Mouse (Mus musculus) stomach, embryonic 14.5 days (tissue): ENCODE measurements at regions not wholly inside any gene's neighbourhood (a gene's known extent, or its start where the extent isn't known, plus 50 kb on each side); places are given as distances from the start of the nearest gene placed in this dataset.

Experiments
- ATAC-seq: fragments of 200-750 bp; cut with Nextera tagmentation; 2 replicates; pipeline ENCODE4 v1.8.0; 2017; ENCODE audit warnings: low read depth, moderate TSS enrichment; ENCODE audit not compliant: insufficient number of reproducible peaks, insufficient read depth, low FRiP score
- H3K27ac ChIP-seq: fragments of 300-500 bp; sonication (generic); 2 replicates; pipeline ENCODE4 v1.5.1; 2014; ENCODE audit warnings: mild to moderate bottlenecking, low read length, moderate library complexity, mixed read lengths
- H3K27me3 ChIP-seq: fragments of 300-500 bp; sonication (generic); 2 replicates; pipeline ENCODE4 v1.6.1; 2014; ENCODE audit warnings: low read length, control low read depth, mixed read lengths; ENCODE audit not compliant: control insufficient read depth, insufficient read depth
- H3K36me3 ChIP-seq: fragments of 300-500 bp; sonication (generic); 2 replicates; pipeline ENCODE4 v1.6.1; 2014; ENCODE audit warnings: mild to moderate bottlenecking, control low read depth, low read length, moderate library complexity, mixed read lengths; ENCODE audit not compliant: control insufficient read depth, insufficient read depth
- H3K4me1 ChIP-seq: fragments of 300-500 bp; sonication (generic); 2 replicates; pipeline ENCODE4 v1.6.1; 2014; ENCODE audit warnings: low read length, control low read depth, mixed read lengths; ENCODE audit not compliant: control insufficient read depth, insufficient read depth
- H3K4me2 ChIP-seq: fragments of 300-500 bp; sonication (generic); replicated peaks from 2 replicates; pipeline ENCODE4 v1.6.1; 2014; ENCODE audit warnings: low read depth, low read length, control low read depth
- H3K4me3 ChIP-seq: fragments of 300-500 bp; sonication (generic); 2 replicates; pipeline ENCODE4 v1.5.1; 2014; ENCODE audit warnings: low read depth, low read length, control low read depth
- H3K9ac ChIP-seq: fragments of 300-500 bp; sonication (generic); replicated peaks from 2 replicates; pipeline ENCODE4 v1.6.1; 2014; ENCODE audit warnings: low read depth, mild to moderate bottlenecking, control low read depth, low read length, moderate library complexity, mixed read lengths
- H3K9me3 ChIP-seq: fragments of 300-500 bp; sonication (generic); 2 replicates; pipeline ENCODE4 v1.6.1; 2016; ENCODE audit warnings: low read depth, low read length, control low read depth; ENCODE audit not compliant: control insufficient read depth
- WGBS: fragments of 180-500 bp; shearing (Covaris S2); extraction: QIAGEN DNeasy Blood & Tissue Kit; methylation state at CpG from one replicate; pipeline ENCODE4 v1.1.7; 2014; 5-methylcytosine and 5-hydroxymethylcytosine counted together

GRCm38 (mm10) chr7:70823020-70823419, 456.5 kb upstream of the Nr2f2 start:
- ATAC-seq, result no peak
- Histone ChIP-seq H3K36me3 (no peaks in the 10 kb centered on the region), H3K4me1 (0 out of 2 replicates have a peak, but pooled peaks cover 5% of the 10 kb centered on the region), H3K27me3 (no peaks in the 10 kb centered on the region), H3K27ac (peak overlapping the region; percentile 61; the same call in 1 of the 2 replicates), H3K9ac (no peak overlapping the region), H3K4me2 (peak overlapping the region; percentile 20), H3K9me3 (no peaks in the 10 kb centered on the region), H3K4me3 (no peak overlapping the region)
- 26% methylated on average over 11 of the region's 11 CpGs for WGBS

GRCm38 (mm10) chr7:70822310-70822821, 455.8 kb upstream of the Nr2f2 start:
- Histone ChIP-seq H3K27me3 (no peaks in the 10 kb centered on the region), H3K4me2 (peak overlapping the region; percentile 20; the same call in 1 of the 2 replicates), H3K9me3 (no peaks in the 10 kb centered on the region), H3K36me3 (no peaks in the 10 kb centered on the region), H3K9ac (no peak overlapping the region), H3K4me1 (0 out of 2 replicates have a peak, but pooled peaks cover 5% of the 10 kb centered on the region), H3K27ac (peak overlapping the region; percentile 61; the same call in 1 of the 2 replicates), H3K4me3 (no peak overlapping the region)
- 41% methylated on average over 9 of the region's 9 CpGs for WGBS
- ATAC-seq, result no peak

- no peak for ATAC-seq
- H3K4me2 ChIP-seq, result no peak overlapping the region
- 0 out of 2 replicates have a peak, but pooled peaks cover 5% of the 10 kb centered on the region for H3K4me1 ChIP-seq
- H3K9ac ChIP-seq, result no peak overlapping the region
- no peak overlapping the region for H3K4me3 ChIP-seq
- H3K36me3 ChIP-seq, result no peaks in the 10 kb centered on the region
- peak overlapping the region; percentile 61; the same call in 1 of the 2 replicates for H3K27ac ChIP-seq
- no peaks in the 10 kb centered on the region for H3K27me3 ChIP-seq
- no peaks in the 10 kb centered on the region for H3K9me3 ChIP-seq
- 78% methylated on average over 4 of the region's 4 CpGs for whole genome bisulfite sequencing
Measured at GRCm38 (mm10) chr7:70821861-70822260, 455.3 kb upstream of the Nr2f2 start.

GRCm38 (mm10) chr7:70817347-70817913, 450.9 kb upstream of the Nr2f2 start:
- H3K4me2 ChIP-seq, result no peak overlapping the region
- WGBS, result 76% methylated on average over 6 of the region's 6 CpGs
- H3K4me3 ChIP-seq, result no peak overlapping the region
- no peaks in the 10 kb centered on the region for H3K9me3 ChIP-seq
- no peak for ATAC-seq
- H3K4me1 ChIP-seq, result 0 out of 2 replicates have a peak, but pooled peaks cover 7% of the 10 kb centered on the region
- H3K36me3 ChIP-seq, result no peaks in the 10 kb centered on the region
- no peaks in the 10 kb centered on the region for H3K27me3 ChIP-seq
- no peak overlapping the region for H3K9ac ChIP-seq
- no peak overlapping the region for H3K27ac ChIP-seq

DNA sequence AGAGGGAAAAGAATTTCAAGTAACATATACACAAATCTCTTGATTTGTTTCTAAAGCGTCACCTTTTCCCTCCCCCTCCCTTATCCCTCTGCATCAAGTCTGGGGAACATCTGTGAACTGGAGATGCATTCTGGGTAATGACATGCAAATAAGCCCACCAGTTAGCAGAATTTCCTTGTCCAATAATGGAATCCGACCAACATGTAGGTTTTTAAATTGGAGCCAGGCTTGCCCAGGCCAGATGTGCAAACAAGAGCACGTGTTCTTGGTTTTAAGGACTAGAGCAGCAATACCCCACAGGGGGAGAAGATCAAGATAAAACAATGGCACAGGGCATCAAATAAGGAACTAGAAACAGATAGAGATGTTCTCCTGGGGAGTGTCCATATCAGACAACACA, 447.9 kb upstream of the Nr2f2 start:
- no peaks in the 10 kb centered on the region for H3K27me3 ChIP-seq

GRCm38 (mm10) chr7:70813101-70813500, 446.6 kb upstream of the Nr2f2 start:
- ATAC-seq, result no peak
- Histone ChIP-seq H3K27me3 (no peaks in the 10 kb centered on the region), H3K27ac (no peak overlapping the region)

More for the DNA sequence above, 447.9 kb upstream of the Nr2f2 start:
- H3K9ac ChIP-seq, result no peak overlapping the region
- H3K9me3 ChIP-seq, result no peaks in the 10 kb centered on the region
- H3K36me3 ChIP-seq, result no peaks in the 10 kb centered on the region
- no peak overlapping the region for H3K27ac ChIP-seq
- no peak overlapping the region for H3K4me2 ChIP-seq
- no peak for ATAC-seq
- H3K4me1 ChIP-seq, result 0 out of 2 replicates have a peak, but pooled peaks cover 3% of the 10 kb centered on the region
- H3K4me3 ChIP-seq, result no peak overlapping the region
- whole genome bisulfite sequencing, result 58% methylated on average over 3 of the region's 3 CpGs

GRCm38 (mm10) chr7:70810411-70811090, 444.0 kb upstream of the Nr2f2 start:
- no peak overlapping the region for H3K9ac ChIP-seq
- no peaks in the 10 kb centered on the region for H3K36me3 ChIP-seq
- no peaks in the 10 kb centered on the region for H3K9me3 ChIP-seq
- H3K4me2 ChIP-seq, result no peak overlapping the region
- no peak for ATAC-seq
- no peak overlapping the region for H3K4me3 ChIP-seq
- WGBS, result 64% methylated on average over 18 of the region's 18 CpGs
- H3K27me3 ChIP-seq, result no peaks in the 10 kb centered on the region
- 0 out of 2 replicates have a peak, but pooled peaks cover 3% of the 10 kb centered on the region for H3K4me1 ChIP-seq
- no peak overlapping the region for H3K27ac ChIP-seq

More at GRCm38 (mm10) chr7:70813101-70813500, 446.6 kb upstream of the Nr2f2 start:
- H3K4me2 ChIP-seq, result no peak overlapping the region
- H3K9ac ChIP-seq, result no peak overlapping the region
- H3K9me3 ChIP-seq, result no peaks in the 10 kb centered on the region
- 0 out of 2 replicates have a peak, but pooled peaks cover 3% of the 10 kb centered on the region for H3K4me1 ChIP-seq
- no peaks in the 10 kb centered on the region for H3K36me3 ChIP-seq
- no peak overlapping the region for H3K4me3 ChIP-seq
- WGBS, result 58% methylated on average over 5 of the region's 5 CpGs

- H3K27me3 ChIP-seq, result no peaks in the 10 kb centered on the region
- no peaks in the 10 kb centered on the region for H3K4me1 ChIP-seq
- no peak overlapping the region for H3K4me3 ChIP-seq
- WGBS, result 33% methylated on average over 1 of the region's 1 CpGs
- no peak overlapping the region for H3K27ac ChIP-seq
- ATAC-seq, result no peak
- H3K4me2 ChIP-seq, result no peak overlapping the region
- no peak overlapping the region for H3K9ac ChIP-seq
- no peaks in the 10 kb centered on the region for H3K9me3 ChIP-seq
- H3K36me3 ChIP-seq, result no peaks in the 10 kb centered on the region
Measured at GRCm38 (mm10) chr7:70804281-70804680, 437.7 kb upstream of the Nr2f2 start.
